Mouse (Mus musculus): Measurements from ENCODE around the gene Cyp2c55. TPM values are rescaled to one million over a fixed set of nuclear protein-coding genes. Genes with fewer than 3 reads are reported as not detected.

The Cyp2c55 gene
- polyA plus RNA-seq, 1 experiment from 2014 or later: not detected

Small RNA genes within 50 kb of the gene (microRNA-seq; reads per million reads assigned to microRNA genes)
- gene Gm23800: not detected

Other genes starting within 250 kb of the Cyp2c55 start
- gene Noc3l, start 187.8 kb upstream of the Cyp2c55 start, polyA plus RNA-seq (2015; fragmentation: Nextera tagmentation; extraction: Ambion mirVana): 8.4 and 8.9 TPM in 2 replicates
- gene Tbc1d12, start 170.4 kb upstream of the Cyp2c55 start, polyA plus RNA-seq (2015; fragmentation: Nextera tagmentation; extraction: Ambion mirVana): 3.1 and 3.3 TPM in 2 replicates
- 46.5 and 47.4 TPM in 2 replicates for gene Hells, start 76.1 kb upstream of the Cyp2c55 start, polyA plus RNA-seq (2015; fragmentation: Nextera tagmentation; extraction: Ambion mirVana)
- not detected in 2 replicates for gene Cyp2c65, start 54.0 kb downstream of the Cyp2c55 start, polyA plus RNA-seq (2015; fragmentation: Nextera tagmentation; extraction: Ambion mirVana)
- gene Cyp2c66, start 106.9 kb downstream of the Cyp2c55 start, polyA plus RNA-seq (2015; fragmentation: Nextera tagmentation; extraction: Ambion mirVana): not detected in 2 replicates

Data from limb, embryonic 13.5 days (tissue).